Mouse (Mus musculus) neutrophil, adult 5-6 weeks (primary cell): ENCODE data around the gene Gsdme. TPM values are rescaled to one million over a fixed set of nuclear protein-coding genes. Genes with fewer than 3 reads are reported as not detected.
A peak's percentile ranks its signal among the peaks of the same experiment; 100 is the strongest.

Source experiments
- ATAC-seq: fragments of 151-379, 151-347 bp; 2 replicates; pipeline ENCODE4 v1.8.0; 2017; ENCODE audit warnings: mild to moderate bottlenecking, moderate TSS enrichment; ENCODE audit not compliant: insufficient number of reproducible peaks, poor library complexity, low FRiP score, severe bottlenecking; ENCODE audit errors: extremely low read depth
- total RNA-seq: library from RNA; stranded (forward); fragments of 200-1000 nt; gene quantifications from 2 replicates; pipeline ENCODE4 v1.2.3, GENCODE M21; 2017

The Gsdme gene
- total RNA-seq, 1 experiment from 2014 or later: 60.9 TPM

- peak; percentile 87 for ATAC-seq
These were observed 11.0 kb downstream of the Gsdme start for GRCm38 (mm10) chr6:50252690-50253089.

- no peak for ATAC-seq
These were observed 15.9 kb downstream of the Gsdme start for GRCm38 (mm10) chr6:50247791-50248190.

- no peak for ATAC-seq
These were observed 16.3 kb downstream of the Gsdme start for GRCm38 (mm10) chr6:50247356-50247755.

- ATAC-seq: peak; percentile 91
These were observed 18.7 kb downstream of the Gsdme start for GRCm38 (mm10) chr6:50244967-50245366.

- ATAC-seq: no peak
These were observed 19.5 kb downstream of the Gsdme start for GRCm38 (mm10) chr6:50244126-50244525.

GRCm38 (mm10) chr6:50240437-50240836 is 23.2 kb downstream of the Gsdme start:
- ATAC-seq: no peak

- ATAC-seq: no peak
These were observed 23.8 kb downstream of the Gsdme start for GRCm38 (mm10) chr6:50239902-50240301.

- ATAC-seq: no peak
These were observed 25.7 kb downstream of the Gsdme start for GRCm38 (mm10) chr6:50237963-50238362.

GRCm38 (mm10) chr6:50232984-50233383 is 30.7 kb downstream of the Gsdme start:
- no peak for ATAC-seq

GRCm38 (mm10) chr6:50231288-50231687 is 32.4 kb downstream of the Gsdme start:
- no peak for ATAC-seq

GRCm38 (mm10) chr6:50228180-50228579 is 35.5 kb downstream of the Gsdme start:
- no peak for ATAC-seq

- no peak for ATAC-seq
These were observed 38.4 kb downstream of the Gsdme start for GRCm38 (mm10) chr6:50225232-50225631.

- no peak for ATAC-seq
These were observed 40.1 kb downstream of the Gsdme start for GRCm38 (mm10) chr6:50223606-50224005.

GRCm38 (mm10) chr6:50222986-50223385 is 40.7 kb downstream of the Gsdme start:
- no peak for ATAC-seq

- no peak for ATAC-seq
These were observed 41.3 kb downstream of the Gsdme start for GRCm38 (mm10) chr6:50222351-50222750.

GRCm38 (mm10) chr6:50220863-50221262 is 42.8 kb downstream of the Gsdme start:
- no peak; the same call in 1 of the 2 replicates for ATAC-seq

GRCm38 (mm10) chr6:50219066-50219465 is 44.6 kb downstream of the Gsdme start:
- ATAC-seq: no peak

GRCm38 (mm10) chr6:50218628-50219027 is 45.0 kb downstream of the Gsdme start:
- no peak for ATAC-seq

- ATAC-seq: no peak
These were observed 47.7 kb downstream of the Gsdme start for GRCm38 (mm10) chr6:50215986-50216385.

GRCm38 (mm10) chr6:50215373-50215745 is 48.3 kb downstream of the Gsdme start:
- no peak for ATAC-seq

GRCm38 (mm10) chr6:50214711-50215372 is 48.8 kb downstream of the Gsdme start:
- ATAC-seq: no peak
